Mouse (Mus musculus) forebrain, embryonic 15.5 days (tissue): ENCODE data around the gene C9orf72. TPM values are rescaled to one million over a fixed set of nuclear protein-coding genes. Genes with fewer than 3 reads are reported as not detected.

Experiments
- ATAC-seq: fragments of 200-750 bp; cut with Nextera tagmentation; replicated peaks from 2 replicates; pipeline ENCODE4 v1.8.0; 2017; ENCODE audit warnings: mild to moderate bottlenecking, moderate TSS enrichment, moderate library complexity
- H3K27ac ChIP-seq: fragments of 300-500 bp; sonication (generic); replicated peaks from 2 replicates; pipeline ENCODE4 v1.5.1; 2015; ENCODE audit warnings: mild to moderate bottlenecking, inconsistent platforms
- H3K27me3 ChIP-seq: fragments of 300-500 bp; sonication (generic); 2 replicates; pipeline ENCODE4 v1.6.1; 2015; ENCODE audit warnings: inconsistent platforms
- H3K36me3 ChIP-seq: fragments of 300-500 bp; sonication (generic); 2 replicates; pipeline ENCODE4 v1.6.1; 2015; ENCODE audit warnings: mild to moderate bottlenecking, inconsistent platforms
- H3K4me1 ChIP-seq: fragments of 300-500 bp; sonication (generic); 2 replicates; pipeline ENCODE4 v1.6.1; 2015; ENCODE audit warnings: inconsistent platforms
- H3K4me2 ChIP-seq: fragments of 300-500 bp; sonication (generic); replicated peaks from 2 replicates; pipeline ENCODE4 v1.6.1; 2015; ENCODE audit warnings: mild to moderate bottlenecking, inconsistent platforms
- H3K4me3 ChIP-seq: fragments of 300-500 bp; sonication (generic); 2 replicates; pipeline ENCODE4 v1.5.1; 2015; ENCODE audit warnings: mild to moderate bottlenecking, inconsistent platforms
- H3K9ac ChIP-seq: fragments of 300-500 bp; sonication (generic); replicated peaks from 2 replicates; pipeline ENCODE4 v1.6.1; 2015; ENCODE audit warnings: mild to moderate bottlenecking, inconsistent platforms
- H3K9me3 ChIP-seq: fragments of 300-500 bp; sonication (generic); 2 replicates; pipeline ENCODE4 v1.6.1; 2016; ENCODE audit warnings: inconsistent platforms
- WGBS: fragments of 180-500 bp; shearing (Covaris S2); methylation state at CpG from one replicate; pipeline ENCODE4 v1.1.7; 2015; ENCODE audit warnings: mixed read lengths; 5-methylcytosine and 5-hydroxymethylcytosine counted together
- polyA plus RNA-seq: library from polyadenylated mRNA; unstranded; fragments of >200 nt; fragmentation: Nextera tagmentation; extraction: Ambion mirVana; gene quantifications from 2 replicates; pipeline ENCODE4 v1.2.1, GENCODE M21; 2015

C9orf72 gene
- polyA plus RNA-seq, 1 experiment from 2014 or later: 45.2 TPM

DNA sequence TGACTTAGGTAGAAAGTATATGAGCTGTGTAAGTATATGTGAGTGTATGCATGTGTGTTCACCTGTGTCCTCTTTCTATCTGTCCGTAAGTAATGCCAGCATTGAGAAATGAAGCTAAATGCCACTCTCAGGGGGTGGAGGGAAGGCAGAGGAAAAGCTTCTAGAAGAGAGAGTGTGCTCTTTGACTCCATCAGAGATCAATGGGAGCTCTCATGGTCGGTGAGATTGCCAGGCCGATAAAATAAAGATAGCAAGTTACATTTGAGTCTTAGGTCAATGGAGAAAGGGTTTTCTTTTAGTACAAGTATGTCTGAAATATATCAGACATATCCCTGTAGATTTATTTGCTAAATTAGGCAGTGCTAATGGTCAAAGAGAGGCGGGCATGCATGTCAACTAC, 77.6 kb downstream of the C9orf72 start:
- H3K27ac ChIP-seq: no peak overlapping the region
- no peak overlapping the region for H3K4me3 ChIP-seq
- no peak for ATAC-seq
- 89% methylated on average over 4 of the region's 4 CpGs for WGBS
- no peaks in the 10 kb centered on the region for H3K9me3 ChIP-seq
- no peak overlapping the region for H3K4me2 ChIP-seq
- H3K27me3 ChIP-seq: no peaks in the 10 kb centered on the region
- H3K9ac ChIP-seq: no peak overlapping the region
- no peaks in the 10 kb centered on the region for H3K36me3 ChIP-seq
- H3K4me1 ChIP-seq: no peaks in the 10 kb centered on the region

DNA sequence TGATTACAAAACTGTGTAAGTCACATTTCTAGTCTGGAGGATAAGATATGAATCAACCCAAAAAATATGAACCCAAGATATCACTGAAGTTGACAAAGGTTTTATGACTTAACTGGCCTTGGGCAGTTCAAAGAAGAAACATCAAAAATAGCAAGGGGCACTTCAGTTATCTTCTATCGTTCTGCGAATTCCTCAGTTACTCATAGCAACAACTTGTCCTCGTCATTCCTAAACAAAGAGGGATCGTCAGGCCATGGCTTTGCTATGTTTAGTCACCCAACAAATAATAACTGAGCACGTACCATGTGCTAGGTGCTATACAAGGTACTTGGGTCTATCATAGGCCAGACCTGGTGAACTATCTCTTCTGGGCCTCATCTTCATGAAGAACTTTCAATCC, 79.4 kb downstream of the C9orf72 start:
- Histone ChIP-seq H3K9ac (no peak overlapping the region), H3K27me3 (no peaks in the 10 kb centered on the region), H3K9me3 (no peaks in the 10 kb centered on the region), H3K4me3 (no peak overlapping the region), H3K4me1 (no peaks in the 10 kb centered on the region), H3K36me3 (no peaks in the 10 kb centered on the region), H3K27ac (no peak overlapping the region), H3K4me2 (no peak overlapping the region)
- WGBS: 94% methylated on average over 5 of the region's 5 CpGs
- no peak for ATAC-seq

DNA sequence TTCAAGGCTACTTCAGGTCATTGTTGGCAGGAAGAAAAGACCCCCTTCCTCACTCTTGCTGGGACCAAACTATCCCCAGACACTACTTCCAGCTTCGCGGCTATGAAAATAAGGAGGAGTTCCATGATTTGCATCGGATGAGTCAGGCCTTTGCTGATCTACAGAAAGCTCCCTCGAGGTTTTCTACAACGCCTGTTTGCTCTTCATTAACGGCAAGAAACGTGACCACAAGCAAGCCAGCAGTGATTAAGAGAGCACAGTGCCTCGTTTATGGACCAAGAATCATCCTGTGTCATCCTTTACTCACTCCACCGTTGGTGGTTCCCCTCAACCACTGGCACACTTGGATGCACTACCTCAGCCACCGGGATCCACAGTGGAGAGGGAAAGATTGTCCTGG, 80.2 kb downstream of the C9orf72 start:
- no peak for ATAC-seq
- no peaks in the 10 kb centered on the region for H3K27me3 ChIP-seq
- H3K4me2 ChIP-seq: no peak overlapping the region
- H3K4me1 ChIP-seq: no peaks in the 10 kb centered on the region
- no peaks in the 10 kb centered on the region for H3K36me3 ChIP-seq
- H3K9ac ChIP-seq: no peak overlapping the region
- no peaks in the 10 kb centered on the region for H3K9me3 ChIP-seq
- WGBS: 90% methylated on average over 10 of the region's 10 CpGs
- no peak overlapping the region for H3K4me3 ChIP-seq
- no peak overlapping the region for H3K27ac ChIP-seq

DNA sequence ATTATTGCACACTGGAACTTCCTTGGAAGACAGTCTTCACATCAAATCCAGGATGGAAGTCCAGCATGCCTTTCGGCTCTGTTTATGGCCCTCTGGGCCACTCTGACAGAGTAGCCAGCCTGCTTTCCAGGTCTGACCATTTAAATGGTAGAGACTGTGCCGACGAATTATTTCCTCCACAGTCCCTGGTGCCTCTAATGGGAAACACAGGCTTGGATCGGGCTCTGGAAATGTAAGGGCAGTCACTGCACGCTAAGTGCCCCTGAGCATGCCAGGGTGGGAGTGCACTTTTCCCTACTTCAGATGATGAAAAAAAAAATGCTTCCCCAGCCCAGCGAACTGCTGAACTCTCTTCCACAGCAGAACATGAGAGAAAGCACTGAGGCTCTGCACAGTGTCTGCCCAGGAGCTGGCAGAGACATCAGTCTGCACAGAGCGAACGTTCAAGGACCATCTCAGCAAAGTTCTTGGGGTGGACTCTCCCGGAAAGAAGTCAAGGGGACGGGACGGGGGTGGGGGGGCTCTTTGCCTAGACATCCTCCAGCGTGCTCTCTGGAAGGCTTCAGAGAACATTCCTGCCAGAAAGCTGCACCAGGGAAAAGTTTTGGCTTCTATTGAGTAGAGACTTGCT, 82.4 kb downstream of the C9orf72 start:
- H3K27ac ChIP-seq: no peak overlapping the region
- H3K4me2 ChIP-seq: no peak overlapping the region
- no peak overlapping the region for H3K4me3 ChIP-seq
- WGBS: 86% methylated on average over 12 of the region's 12 CpGs
- H3K4me1 ChIP-seq: no peaks in the 10 kb centered on the region
- no peaks in the 10 kb centered on the region for H3K9me3 ChIP-seq
- ATAC-seq: no peak
- no peaks in the 10 kb centered on the region for H3K36me3 ChIP-seq
- H3K9ac ChIP-seq: no peak overlapping the region
- H3K27me3 ChIP-seq: no peaks in the 10 kb centered on the region

Other genes starting within 250 kb of the C9orf72 start
- 0.22 TPM in 1 of 2 replicates, not detected in the other for gene Ifnk, start 74.1 kb downstream of the C9orf72 start, polyA plus RNA-seq
- gene Mob3b, start 68.7 kb downstream of the C9orf72 start, polyA plus RNA-seq: 5.6 and 7.2 TPM in 2 replicates